Mouse (Mus musculus) liver, embryonic 14.5 days (tissue): ENCODE data around the gene Pla2g6.

Source experiments
- CTCF ChIP-seq: IDR thresholded peaks from 2 replicates; pipeline ENCODE4 v1.5.1; 2016; ENCODE audit warnings: antibody characterized with exemption, low read depth, control low read depth
- EP300 ChIP-seq: IDR thresholded peaks from 2 replicates; pipeline ENCODE4 v1.6.1; 2016; ENCODE audit warnings: antibody characterized with exemption, low read depth

DNA sequence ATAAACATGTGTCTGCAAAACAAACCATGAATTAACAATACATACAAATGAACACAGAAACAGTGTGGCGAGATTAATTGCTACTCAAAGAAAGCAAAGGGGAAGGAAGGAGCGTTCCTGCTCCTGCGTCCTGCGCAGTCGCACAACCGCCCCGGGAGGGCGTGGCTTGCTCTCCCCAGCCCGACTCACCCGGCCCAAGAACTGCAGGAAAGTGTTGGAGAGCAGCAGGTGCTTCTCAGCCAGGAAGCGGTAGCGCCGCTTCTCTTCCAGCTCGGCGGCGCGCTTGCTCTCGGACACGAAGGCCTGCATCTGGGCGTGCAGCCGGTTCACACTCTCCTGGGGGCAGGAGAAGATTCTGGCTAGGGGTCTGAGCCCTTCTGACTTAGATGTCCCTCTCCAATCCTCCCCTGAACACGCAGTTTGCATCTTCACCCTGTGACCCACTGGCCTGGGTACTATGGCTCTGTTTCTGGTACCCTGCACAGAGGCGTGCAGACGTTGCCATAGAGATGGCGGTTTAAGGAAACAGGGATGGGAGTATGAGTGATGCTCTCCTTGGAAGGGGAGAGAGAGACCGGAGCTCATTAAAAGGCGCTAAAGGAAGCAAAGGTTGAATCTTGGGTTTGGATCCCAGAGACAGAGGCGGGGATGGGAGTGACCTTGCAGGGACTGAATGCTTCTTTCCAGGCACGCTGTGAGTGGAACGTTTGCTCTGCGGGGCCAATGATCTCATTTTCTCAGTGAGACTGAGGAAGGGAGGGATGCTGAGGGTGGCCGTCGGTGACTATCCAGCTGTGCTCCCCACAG, 57.7 kb downstream of the Pla2g6 start:
- no peak for TF ChIP-seq CTCF
- TF ChIP-seq EP300 = no peak
